In the genomic region with DNA sequence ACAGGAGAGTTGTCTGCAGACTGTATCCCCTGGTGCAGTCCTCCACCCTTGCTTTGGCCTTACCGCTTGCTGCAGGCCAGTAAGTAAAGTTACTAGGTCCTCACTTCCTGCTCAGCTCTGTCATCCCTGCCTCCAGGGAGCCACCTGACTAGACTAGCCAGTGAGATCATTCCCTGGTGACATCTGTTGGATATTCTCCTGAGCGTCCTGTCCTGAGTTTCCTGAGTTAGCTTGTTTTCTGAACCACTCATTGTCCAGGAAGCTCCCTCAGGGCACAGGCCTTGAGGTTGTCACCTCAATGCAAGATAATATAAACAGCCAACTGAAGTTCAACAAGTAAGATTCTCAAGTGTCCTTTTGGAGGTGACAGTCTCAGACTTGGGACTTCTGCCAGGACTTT, we compare ENCODE assay signal across 12 mouse cellular contexts. TPM values are rescaled to one million over a fixed set of nuclear protein-coding genes. Genes with fewer than 3 reads are reported as not detected.
DNase-seq lines count a peak whose midpoint lies in the region; ATAC-seq and TF ChIP-seq lines count a peak whose summit lies in the region.
"Had no signal": no experiment of that assay in that cellular context is flagged by ENCODE, and none has a peak within 500 bp of the region (broad histone marks: within the 10 kb centered on the region; RNA-seq: fewer than 3 reads in every experiment).

No protein-coding gene starts in this region.

- no peak for ATAC-seq in kidney, embryonic 15.5 days (replicated peaks; ENCODE audit: low FRiP score)
- no peak for ATAC-seq in kidney, embryonic 14.5 days (ENCODE audit: low FRiP score, low TSS enrichment)
- no peak for ATAC-seq in neural tube, embryonic 13.5 days (ENCODE audit: low read depth)
- ATAC-seq in neural tube, embryonic 15.5 days (ENCODE audit: low FRiP score): no peak
- ATAC-seq in stomach, postnatal 0 days (ENCODE audit: low FRiP score, low TSS enrichment): peak; percentile 41
- ATAC-seq in hindbrain, embryonic 13.5 days (ENCODE audit: low FRiP score): no peak
- ATAC-seq: forebrain, embryonic 15.5 days had no signal

- peak; percentile 29 to 31 for DNase-seq in adrenal gland, postnatal 36 days
- no peak for DNase-seq in adrenal gland, adult 18-20 months (ENCODE audit: low spot score in 2 of 2)
- DNase-seq in stomach, postnatal 0 days (ENCODE audit: low spot score): peak; percentile 32
- DNase-seq: cerebellum, adult 8-10 months; gastrocnemius, postnatal 25 days had no signal

- H3K36me3 ChIP-seq in kidney, embryonic 15.5 days: peaks cover 2% of the 10 kb centered on the region; the same call in 1 of the 2 replicates
- no peaks in the 10 kb centered on the region for H3K36me3 ChIP-seq in kidney, embryonic 14.5 days (ENCODE audit: control insufficient read depth, insufficient read depth, low read length)
- no peaks in the 10 kb centered on the region for H3K36me3 ChIP-seq in neural tube, embryonic 13.5 days
- H3K36me3 ChIP-seq in neural tube, embryonic 15.5 days: no peaks in the 10 kb centered on the region
- H3K36me3 ChIP-seq in stomach, postnatal 0 days (ENCODE audit: control insufficient read depth, insufficient read depth, low read length): no peaks in the 10 kb centered on the region; the same call in 1 of the 2 replicates
- H3K36me3 ChIP-seq in hindbrain, embryonic 13.5 days: no peaks in the 10 kb centered on the region
- H3K36me3 ChIP-seq: forebrain, embryonic 15.5 days had no signal

- no peaks in the 10 kb centered on the region for H3K27me3 ChIP-seq in kidney, embryonic 15.5 days
- no peaks in the 10 kb centered on the region for H3K27me3 ChIP-seq in kidney, embryonic 14.5 days (ENCODE audit: control insufficient read depth, insufficient read depth, low read length)
- no peaks in the 10 kb centered on the region for H3K27me3 ChIP-seq in neural tube, embryonic 13.5 days
- no peaks in the 10 kb centered on the region for H3K27me3 ChIP-seq in neural tube, embryonic 15.5 days (replicated peaks)
- H3K27me3 ChIP-seq in stomach, postnatal 0 days (ENCODE audit: control insufficient read depth, insufficient read depth, low read length): no peaks in the 10 kb centered on the region
- H3K27me3 ChIP-seq in hindbrain, embryonic 13.5 days: no peaks in the 10 kb centered on the region
- H3K27me3 ChIP-seq: forebrain, embryonic 15.5 days had no signal

- H3K4me1 ChIP-seq in kidney, embryonic 15.5 days: peaks cover 16% of the 10 kb centered on the region; the same call in 1 of the 2 replicates
- H3K4me1 ChIP-seq in kidney, embryonic 14.5 days (ENCODE audit: control insufficient read depth, insufficient read depth, low read length): no peaks in the 10 kb centered on the region; the same call in 1 of the 2 replicates
- H3K4me1 ChIP-seq in neural tube, embryonic 13.5 days (replicated peaks): peaks cover 46% of the 10 kb centered on the region
- H3K4me1 ChIP-seq in neural tube, embryonic 15.5 days: peaks cover 26% of the 10 kb centered on the region
- H3K4me1 ChIP-seq in stomach, postnatal 0 days (replicated peaks; ENCODE audit: control insufficient read depth, insufficient read depth): peaks cover 7% of the 10 kb centered on the region; the same call in 1 of the 2 replicates
- peaks cover 45% of the 10 kb centered on the region for H3K4me1 ChIP-seq in hindbrain, embryonic 13.5 days (replicated peaks)

- no peaks in the 10 kb centered on the region for H3K9me3 ChIP-seq in kidney, embryonic 15.5 days (replicated peaks)
- H3K9me3 ChIP-seq in kidney, embryonic 14.5 days (ENCODE audit: control insufficient read depth, low read length): no peaks in the 10 kb centered on the region
- H3K9me3 ChIP-seq in neural tube, embryonic 13.5 days: no peaks in the 10 kb centered on the region
- H3K9me3 ChIP-seq in neural tube, embryonic 15.5 days (replicated peaks): no peaks in the 10 kb centered on the region
- H3K9me3 ChIP-seq in stomach, postnatal 0 days (ENCODE audit: control insufficient read depth, low read length): no peaks in the 10 kb centered on the region
- H3K9me3 ChIP-seq in hindbrain, embryonic 13.5 days: no peaks in the 10 kb centered on the region
- H3K9me3 ChIP-seq: forebrain, embryonic 15.5 days had no signal

- no peak for TF ChIP-seq EP300 in stomach, postnatal 0 days (optimal IDR thresholded peaks at IDR 0.05)

- WGBS in kidney, embryonic 15.5 days: 59% methylated on average over 2 of the region's 2 CpGs
- 44% methylated on average over 2 of the region's 2 CpGs for WGBS in kidney, embryonic 14.5 days
- WGBS in neural tube, embryonic 13.5 days: 75% methylated on average over 2 of the region's 2 CpGs
- WGBS in neural tube, embryonic 15.5 days: 79% methylated on average over 2 of the region's 2 CpGs
- WGBS in stomach, postnatal 0 days: 39% methylated on average over 2 of the region's 2 CpGs
- WGBS in hindbrain, embryonic 13.5 days: 73% methylated on average over 2 of the region's 2 CpGs

- no peak overlapping the region for H3K4me2 ChIP-seq in kidney, embryonic 15.5 days
- H3K4me2 ChIP-seq in kidney, embryonic 14.5 days (replicated peaks; ENCODE audit: low read depth, low read length): no peak overlapping the region
- no peak overlapping the region for H3K4me2 ChIP-seq in neural tube, embryonic 13.5 days
- H3K4me2 ChIP-seq in neural tube, embryonic 15.5 days: no peak overlapping the region
- H3K4me2 ChIP-seq in stomach, postnatal 0 days (replicated peaks; ENCODE audit: low read depth): no peak overlapping the region
- H3K4me2 ChIP-seq in hindbrain, embryonic 13.5 days: no peak overlapping the region
- H3K4me2 ChIP-seq: forebrain, embryonic 15.5 days; hindbrain, embryonic 14.5 days had no signal

- H3K9ac ChIP-seq in kidney, embryonic 15.5 days: no peak overlapping the region
- H3K9ac ChIP-seq in kidney, embryonic 14.5 days (ENCODE audit: low read depth, low read length): no peak overlapping the region
- H3K9ac ChIP-seq in neural tube, embryonic 13.5 days: no peak overlapping the region
- no peak overlapping the region for H3K9ac ChIP-seq in neural tube, embryonic 15.5 days (replicated peaks)
- no peak overlapping the region for H3K9ac ChIP-seq in stomach, postnatal 0 days (ENCODE audit: low read length)
- no peak overlapping the region for H3K9ac ChIP-seq in hindbrain, embryonic 13.5 days
- H3K9ac ChIP-seq: forebrain, embryonic 15.5 days; hindbrain, embryonic 14.5 days had no signal

- 0 out of 2 replicates have a peak overlapping the region, but pooled peaks have one; percentile 14 for H3K27ac ChIP-seq in kidney, embryonic 15.5 days
- H3K27ac ChIP-seq in kidney, embryonic 14.5 days (ENCODE audit: low read depth, low read length): no peak overlapping the region
- H3K27ac ChIP-seq in neural tube, embryonic 13.5 days (replicated peaks): peak overlapping the region; percentile 28; the same call in 1 of the 2 replicates
- H3K27ac ChIP-seq in neural tube, embryonic 15.5 days (replicated peaks): no peak overlapping the region
- no peak overlapping the region for H3K27ac ChIP-seq in stomach, postnatal 0 days (replicated peaks)
- no peak overlapping the region for H3K27ac ChIP-seq in hindbrain, embryonic 13.5 days
- H3K27ac ChIP-seq: forebrain, embryonic 15.5 days; hindbrain, embryonic 14.5 days had no signal

- no peak for TF ChIP-seq CTCF in stomach, postnatal 0 days (IDR thresholded peaks at IDR 0.05; ENCODE audit: low read depth)

- no peak overlapping the region for H3K4me3 ChIP-seq in kidney, embryonic 15.5 days (replicated peaks)
- H3K4me3 ChIP-seq in kidney, embryonic 14.5 days (ENCODE audit: low read length): no peak overlapping the region
- H3K4me3 ChIP-seq in neural tube, embryonic 13.5 days: no peak overlapping the region
- H3K4me3 ChIP-seq in neural tube, embryonic 15.5 days (replicated peaks): no peak overlapping the region
- H3K4me3 ChIP-seq in stomach, postnatal 0 days (ENCODE audit: low read depth, low read length): no peak overlapping the region
- no peak overlapping the region for H3K4me3 ChIP-seq in hindbrain, embryonic 13.5 days
- H3K4me3 ChIP-seq: forebrain, embryonic 15.5 days had no signal

RNA-seq across cellular contexts. Expression of a gene that starts 10.9 kb away (rescaled TPM):
- total RNA-seq in adrenal gland, postnatal 36 days (2021): 10 to 100 TPM in 1 of 2 experiments, 1 to 10 TPM in 1; 9.2 to 22.3 TPM
- 10 to 100 TPM; 15.9 to 18.6 TPM for total RNA-seq in adrenal gland, adult 18-20 months (2021)
- 69.3 and 73.1 TPM in 2 replicates for polyA plus RNA-seq in kidney, embryonic 15.5 days (2015; fragmentation: Nextera tagmentation; extraction: Ambion mirVana)
- 56.9 and 75.9 TPM in 2 replicates for polyA plus RNA-seq in kidney, embryonic 14.5 days (2014; fragmentation: Nextera tagmentation; extraction: Ambion mirVana)
- polyA plus RNA-seq in neural tube, embryonic 13.5 days (2015; fragmentation: Nextera tagmentation; extraction: Ambion mirVana): 58.8 and 60.5 TPM in 2 replicates
- 51.0 and 57.5 TPM in 2 replicates for polyA plus RNA-seq in neural tube, embryonic 15.5 days (2015; fragmentation: Nextera tagmentation; extraction: Ambion mirVana)
- 43.7 and 43.8 TPM in 2 replicates for polyA plus RNA-seq in stomach, postnatal 0 days (2015; fragmentation: Nextera tagmentation; extraction: Ambion mirVana)
- polyA plus RNA-seq in hindbrain, embryonic 13.5 days (2015; fragmentation: Nextera tagmentation; extraction: Ambion mirVana): 57.3 and 58.0 TPM in 2 replicates

Comparison
In these comparisons a context has a peak if more than half of its experiments do, and no peak if none do; other contexts are left out.
1. DNase-seq: peak in adrenal gland, postnatal 36 days (2 of 2) and stomach, postnatal 0 days (single experiment); none in adrenal gland, adult 18-20 months (0 of 2).
2. H3K27ac ChIP-seq: peak in kidney, embryonic 15.5 days (single experiment) and neural tube, embryonic 13.5 days (single experiment); none in kidney, embryonic 14.5 days (single experiment), neural tube, embryonic 15.5 days (single experiment), stomach, postnatal 0 days (single experiment) and hindbrain, embryonic 13.5 days (single experiment).